Mouse (Mus musculus) G1E (cell line): Measurements from ENCODE around the gene Brdt.

Experiments used
- CTCF ChIP-seq: IDR thresholded peaks from 2 replicates; pipeline ENCODE4 v1.5.1; 2012; ENCODE audit warnings: low read depth, low read length, inconsistent platforms, mixed read lengths
- GATA1 ChIP-seq: IDR thresholded peaks from 2 replicates; pipeline ENCODE4 v1.6.1; 2012; ENCODE audit warnings: borderline replicate concordance, low read length, inconsistent platforms, mixed read lengths
- GATA2 ChIP-seq: IDR thresholded peaks from 2 replicates; pipeline ENCODE4 v1.6.1; 2012; ENCODE audit warnings: low read depth, low read length, inconsistent platforms, borderline replicate concordance
- POLR2AphosphoS5 ChIP-seq: IDR thresholded peaks from 2 replicates; pipeline ENCODE4 v1.6.1; 2012; ENCODE audit warnings: low read depth, low read length, inconsistent platforms; ENCODE audit not compliant: insufficient replicate concordance
- TAL1 ChIP-seq: conservative IDR thresholded peaks from 2 replicates; pipeline ENCODE4 v1.6.1; 2012; ENCODE audit warnings: low read depth, low read length, inconsistent platforms, mixed read lengths

GRCm38 (mm10) chr5:107296512-107297322 is 34.2 kb upstream of the Brdt start:
- TF ChIP-seq TAL1 (no peak), CTCF (no peak), GATA2 (no peak), GATA1 (no peak), POLR2AphosphoS5 (no peak)
